Mouse (Mus musculus) G1E (cell line): ENCODE data around the gene Pmm2.

Source experiments
- CTCF ChIP-seq: IDR thresholded peaks from 2 replicates; pipeline ENCODE4 v1.5.1; 2012; ENCODE audit warnings: low read depth, low read length, inconsistent platforms, mixed read lengths
- GATA1 ChIP-seq: IDR thresholded peaks from 2 replicates; pipeline ENCODE4 v1.6.1; 2012; ENCODE audit warnings: borderline replicate concordance, low read length, inconsistent platforms, mixed read lengths
- GATA2 ChIP-seq: IDR thresholded peaks from 2 replicates; pipeline ENCODE4 v1.6.1; 2012; ENCODE audit warnings: low read depth, low read length, inconsistent platforms, borderline replicate concordance
- POLR2AphosphoS5 ChIP-seq: IDR thresholded peaks from 2 replicates; pipeline ENCODE4 v1.6.1; 2012; ENCODE audit warnings: low read depth, low read length, inconsistent platforms; ENCODE audit not compliant: insufficient replicate concordance
- TAL1 ChIP-seq: conservative IDR thresholded peaks from 2 replicates; pipeline ENCODE4 v1.6.1; 2012; ENCODE audit warnings: low read depth, low read length, inconsistent platforms, mixed read lengths

DNA sequence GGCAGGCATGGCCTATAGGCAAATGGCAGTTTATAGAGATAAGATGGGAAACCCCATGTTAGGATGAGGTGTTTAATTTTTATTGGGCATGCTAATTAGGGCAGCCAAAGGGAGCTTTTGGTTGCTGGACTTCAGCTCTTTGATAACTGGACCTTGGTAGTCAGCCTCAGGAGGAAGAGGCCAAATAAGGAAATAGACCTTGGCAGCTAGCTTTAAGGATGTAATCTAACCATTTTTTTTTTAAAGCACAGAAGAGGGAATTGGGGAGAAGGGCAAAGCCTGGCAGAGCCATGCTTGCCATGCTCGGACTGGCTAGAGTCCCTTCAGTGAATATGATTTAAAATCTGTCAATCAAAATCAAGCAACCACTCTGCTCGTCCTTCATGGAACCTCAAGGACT is 7.1 kb upstream of the Pmm2 start:
- TF ChIP-seq CTCF = no peak
- no peak for TF ChIP-seq TAL1
- no peak for TF ChIP-seq GATA1
- TF ChIP-seq GATA2 = no peak
- no peak for TF ChIP-seq POLR2AphosphoS5
